ENCODE assay signal across 12 mouse cellular contexts in the genomic region with DNA sequence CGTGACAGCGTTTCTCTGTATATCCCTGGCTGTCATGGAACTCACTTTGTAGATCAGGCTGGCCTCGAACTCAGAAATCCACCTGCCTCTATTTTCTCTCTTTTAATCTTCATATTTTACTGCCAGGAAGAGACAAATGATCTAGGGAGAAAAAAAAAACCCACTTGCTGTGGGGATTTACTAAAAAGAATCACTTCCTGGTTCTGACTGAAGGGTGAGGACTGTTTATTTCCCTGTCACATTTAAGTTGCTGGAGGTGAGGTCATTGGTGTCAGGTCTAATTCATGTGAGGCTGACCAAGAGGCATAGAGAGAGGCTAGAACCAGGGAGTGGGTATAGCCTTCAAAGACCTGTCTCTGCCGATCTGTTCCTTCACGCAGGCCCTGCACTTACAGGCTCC. TPM values are rescaled to one million over a fixed set of nuclear protein-coding genes. Genes with fewer than 3 reads are reported as not detected.
DNase-seq lines count a peak whose midpoint lies in the region; ATAC-seq lines count a peak whose summit lies in the region.
"Had no signal": no experiment of that assay in that cellular context is flagged by ENCODE, and none has a peak within 500 bp of the region (broad histone marks: within the 10 kb centered on the region; RNA-seq: fewer than 3 reads in every experiment).

No protein-coding gene starts in this region.

- H3K36me3 ChIP-seq in heart, embryonic 14.5 days (ENCODE audit: control insufficient read depth, insufficient read depth, low read length) = peaks cover 9% of the 10 kb centered on the region; the same call in 1 of the 2 replicates
- H3K36me3 ChIP-seq in midbrain, embryonic 11.5 days (ENCODE audit: control insufficient read depth, insufficient read depth, low read length) = no peaks in the 10 kb centered on the region
- no peaks in the 10 kb centered on the region for H3K36me3 ChIP-seq in midbrain, embryonic 15.5 days (replicated peaks)
- H3K36me3 ChIP-seq in intestine, embryonic 16.5 days (ENCODE audit: control insufficient read depth, insufficient read depth, low read length) = no peaks in the 10 kb centered on the region
- no peaks in the 10 kb centered on the region; the same call in 1 of the 2 replicates for H3K36me3 ChIP-seq in stomach, embryonic 15.5 days

- 63% methylated on average over 5 of the region's 5 CpGs for WGBS in heart, embryonic 14.5 days
- WGBS in midbrain, embryonic 11.5 days = 68% methylated on average over 5 of the region's 5 CpGs
- 46% methylated on average over 5 of the region's 5 CpGs for WGBS in midbrain, embryonic 15.5 days
- 69% methylated on average over 5 of the region's 5 CpGs for WGBS in intestine, embryonic 16.5 days
- 66% methylated on average over 5 of the region's 5 CpGs for WGBS in stomach, embryonic 15.5 days

- H3K27me3 ChIP-seq in heart, embryonic 14.5 days (ENCODE audit: control insufficient read depth, insufficient read depth, low read length) = no peaks in the 10 kb centered on the region
- H3K27me3 ChIP-seq in midbrain, embryonic 11.5 days (ENCODE audit: control insufficient read depth, insufficient read depth, low read length) = no peaks in the 10 kb centered on the region
- H3K27me3 ChIP-seq in midbrain, embryonic 15.5 days (replicated peaks) = no peaks in the 10 kb centered on the region
- no peaks in the 10 kb centered on the region for H3K27me3 ChIP-seq in intestine, embryonic 16.5 days (replicated peaks; ENCODE audit: control insufficient read depth, insufficient read depth, low read length)
- no peaks in the 10 kb centered on the region for H3K27me3 ChIP-seq in stomach, embryonic 15.5 days (replicated peaks)

- H3K9ac ChIP-seq in heart, embryonic 14.5 days (ENCODE audit: low read length) = peak overlapping the region; percentile 99
- no peak overlapping the region for H3K9ac ChIP-seq in midbrain, embryonic 11.5 days (ENCODE audit: low read length)
- H3K9ac ChIP-seq in midbrain, embryonic 15.5 days = no peak overlapping the region
- H3K9ac ChIP-seq in intestine, embryonic 16.5 days (ENCODE audit: low read depth, low read length) = 0 out of 2 replicates have a peak overlapping the region, but pooled peaks have one; percentile 56
- no peak overlapping the region for H3K9ac ChIP-seq in stomach, embryonic 15.5 days

- H3K9me3 ChIP-seq in heart, embryonic 14.5 days (ENCODE audit: control insufficient read depth, low read length) = no peaks in the 10 kb centered on the region
- H3K9me3 ChIP-seq in midbrain, embryonic 11.5 days (ENCODE audit: control insufficient read depth, low read length) = no peaks in the 10 kb centered on the region
- H3K9me3 ChIP-seq in midbrain, embryonic 15.5 days = no peaks in the 10 kb centered on the region
- H3K9me3 ChIP-seq in intestine, embryonic 16.5 days (ENCODE audit: control insufficient read depth, low read length) = no peaks in the 10 kb centered on the region
- no peaks in the 10 kb centered on the region for H3K9me3 ChIP-seq in stomach, embryonic 15.5 days

- ATAC-seq in heart, embryonic 14.5 days (ENCODE audit: insufficient number of reproducible peaks, insufficient read depth, low FRiP score, low read depth) = no peak
- ATAC-seq in midbrain, embryonic 11.5 days (ENCODE audit: low FRiP score) = no peak
- no peak for ATAC-seq in midbrain, embryonic 15.5 days (replicated peaks)
- ATAC-seq in intestine, embryonic 16.5 days = no peak
- ATAC-seq in stomach, embryonic 15.5 days (ENCODE audit: insufficient read depth, low FRiP score, low read depth) = no peak

- intact Hi-C loops in heart, postnatal 14 days (cut with DNase I) = no loop called here

- H3K4me1 ChIP-seq in heart, embryonic 14.5 days (ENCODE audit: control insufficient read depth in 2 of 2, insufficient read depth in 2 of 2, low read length in 2 of 2) = peaks cover 48 to 74% of the 10 kb centered on the region in 2 experiments
- peaks cover 2% of the 10 kb centered on the region; the same call in 1 of the 2 replicates for H3K4me1 ChIP-seq in midbrain, embryonic 11.5 days (ENCODE audit: control insufficient read depth, insufficient read depth, low read length)
- peaks cover 28% of the 10 kb centered on the region for H3K4me1 ChIP-seq in midbrain, embryonic 15.5 days
- peaks cover 47% of the 10 kb centered on the region for H3K4me1 ChIP-seq in intestine, embryonic 16.5 days (ENCODE audit: control insufficient read depth, insufficient read depth, low read length)
- H3K4me1 ChIP-seq in stomach, embryonic 15.5 days = peaks cover 38% of the 10 kb centered on the region

- DNase-seq in heart, postnatal 14 days = no peak
- peak; percentile 28 for DNase-seq in midbrain, embryonic 11.5 days (ENCODE audit: low spot score, missing footprints)
- DNase-seq in urinary bladder, postnatal 14 days (ENCODE audit: low spot score) = no peak
- no peak for DNase-seq in adrenal gland, adult 8-10 months
- DNase-seq: cerebellum, postnatal 25 days; gastrocnemius, postnatal 14 days; kidney, postnatal 10 days; lung, adult 18-20 months had no signal

- peak overlapping the region; percentile 71 to 95 for H3K27ac ChIP-seq in heart, embryonic 14.5 days (replicated peaks in 1 of 2; ENCODE audit: control insufficient read depth in 1 of 2, insufficient read depth in 1 of 2, low read depth in 2 of 2, low read length in 2 of 2)
- H3K27ac ChIP-seq in midbrain, embryonic 11.5 days (ENCODE audit: low read depth, low read length) = no peak overlapping the region
- H3K27ac ChIP-seq in midbrain, embryonic 15.5 days = no peak overlapping the region
- H3K27ac ChIP-seq in intestine, embryonic 16.5 days (ENCODE audit: low read length) = peak overlapping the region; percentile 87
- peak overlapping the region; percentile 48; the same call in 1 of the 2 replicates for H3K27ac ChIP-seq in stomach, embryonic 15.5 days

- peak overlapping the region; percentile 90 for H3K4me2 ChIP-seq in heart, embryonic 14.5 days (ENCODE audit: low read length)
- H3K4me2 ChIP-seq in midbrain, embryonic 11.5 days = no peak overlapping the region
- H3K4me2 ChIP-seq in midbrain, embryonic 15.5 days = no peak overlapping the region; the same call in 1 of the 2 replicates
- H3K4me2 ChIP-seq in intestine, embryonic 16.5 days (ENCODE audit: low read depth, low read length) = peak overlapping the region; percentile 53; the same call in 1 of the 2 replicates
- H3K4me2 ChIP-seq in stomach, embryonic 15.5 days = no peak overlapping the region

- peak overlapping the region in 1 of 2 experiments; percentile 100; a peak in 2 of 4 replicates for H3K4me3 ChIP-seq in heart, embryonic 14.5 days (ENCODE audit: control insufficient read depth in 1 of 2, insufficient read depth in 1 of 2, low read depth in 1 of 2, low read length in 2 of 2)
- no peak overlapping the region for H3K4me3 ChIP-seq in midbrain, embryonic 11.5 days (ENCODE audit: low read depth, low read length)
- H3K4me3 ChIP-seq in midbrain, embryonic 15.5 days = no peak overlapping the region
- H3K4me3 ChIP-seq in intestine, embryonic 16.5 days (ENCODE audit: low read length) = 0 out of 2 replicates have a peak overlapping the region, but pooled peaks have one; percentile 2
- no peak overlapping the region for H3K4me3 ChIP-seq in stomach, embryonic 15.5 days (replicated peaks)

RNA-seq across cellular contexts. Expression of gene Ifngr2, which starts 2.7 kb away (rescaled TPM):
- 140 and 146 TPM in 2 replicates for polyA plus RNA-seq in heart, embryonic 14.5 days (2014; fragmentation: Nextera tagmentation; extraction: Ambion mirVana)
- total RNA-seq in heart, postnatal 14 days (2021) = 100 to 1,000 TPM; 125 to 142 TPM
- 33.1 and 34.8 TPM in 2 replicates for polyA plus RNA-seq in midbrain, embryonic 11.5 days (2014; fragmentation: Nextera tagmentation; extraction: Ambion mirVana)
- polyA plus RNA-seq in midbrain, embryonic 15.5 days (2015; fragmentation: Nextera tagmentation; extraction: Ambion mirVana) = 92.5 and 94.2 TPM in 2 replicates
- polyA plus RNA-seq in intestine, embryonic 16.5 days (2015; fragmentation: Nextera tagmentation; extraction: Ambion mirVana) = 116 and 117 TPM in 2 replicates
- 49.3 and 55.6 TPM in 2 replicates for polyA plus RNA-seq in stomach, embryonic 15.5 days (2015; fragmentation: Nextera tagmentation; extraction: Ambion mirVana)
- 10 to 100 TPM; 21.8 to 35.9 (median 29.7) TPM for total RNA-seq in adrenal gland, adult 8-10 months (2022)

RNA-seq across cellular contexts. Expression of gene Tmem50b, which starts 48.0 kb away (rescaled TPM):
- polyA plus RNA-seq in heart, embryonic 14.5 days (2014; fragmentation: Nextera tagmentation; extraction: Ambion mirVana) = 60.5 and 67.5 TPM in 2 replicates
- total RNA-seq in heart, postnatal 14 days (2021) = 10 to 100 TPM; 65.1 to 65.2 TPM
- 53.2 and 55.7 TPM in 2 replicates for polyA plus RNA-seq in midbrain, embryonic 11.5 days (2014; fragmentation: Nextera tagmentation; extraction: Ambion mirVana)
- polyA plus RNA-seq in midbrain, embryonic 15.5 days (2015; fragmentation: Nextera tagmentation; extraction: Ambion mirVana) = 79.4 and 81.6 TPM in 2 replicates
- 33.8 and 34.3 TPM in 2 replicates for polyA plus RNA-seq in intestine, embryonic 16.5 days (2015; fragmentation: Nextera tagmentation; extraction: Ambion mirVana)
- 40.6 and 46.7 TPM in 2 replicates for polyA plus RNA-seq in stomach, embryonic 15.5 days (2015; fragmentation: Nextera tagmentation; extraction: Ambion mirVana)
- total RNA-seq in adrenal gland, adult 8-10 months (2022) = 10 to 100 TPM; 46.4 to 63.8 (median 60.6) TPM

Comparison
In these comparisons a context has a peak if more than half of its experiments do, and no peak if none do; other contexts are left out.
1. H3K27ac ChIP-seq: peak in heart, embryonic 14.5 days (2 of 2), intestine, embryonic 16.5 days (single experiment) and stomach, embryonic 15.5 days (single experiment); none in midbrain, embryonic 11.5 days (single experiment) and midbrain, embryonic 15.5 days (single experiment).
2. H3K4me2 ChIP-seq: peak in heart, embryonic 14.5 days (single experiment) and intestine, embryonic 16.5 days (single experiment); none in midbrain, embryonic 11.5 days (single experiment), midbrain, embryonic 15.5 days (single experiment) and stomach, embryonic 15.5 days (single experiment).
3. H3K9ac ChIP-seq: peak in heart, embryonic 14.5 days (single experiment) and intestine, embryonic 16.5 days (single experiment); none in midbrain, embryonic 11.5 days (single experiment), midbrain, embryonic 15.5 days (single experiment) and stomach, embryonic 15.5 days (single experiment).